Mouse (Mus musculus): Measurements from ENCODE around the gene Tnfrsf9. TPM values are rescaled to one million over a fixed set of nuclear protein-coding genes. Genes with fewer than 3 reads are reported as not detected.
"Not testable (repeated sequence)": the region's sequence is repeated elsewhere in the genome, so short reads cannot be mapped to it uniquely, and the experiment has no call there.

The Tnfrsf9 gene
- polyA plus RNA-seq, 1 experiment from 2014 or later, result 0.11 TPM

- no peak overlapping the region for H3K9ac ChIP-seq (ENCODE audit: low read length)
- DNase-seq (ENCODE audit: low spot score) (peak; percentile 10), ATAC-seq (no peak; the same call in 1 of the 2 replicates)
- H3K4me3 ChIP-seq (ENCODE audit: low read depth, low read length), result no peak overlapping the region
- H3K4me1 ChIP-seq (ENCODE audit: control insufficient read depth, insufficient read depth, low read length), result no peaks in the 10 kb centered on the region; the same call in 1 of the 2 replicates
- no peaks in the 10 kb centered on the region for H3K9me3 ChIP-seq (replicated peaks; ENCODE audit: control insufficient read depth, low read length)
- H3K27ac ChIP-seq (ENCODE audit: low read depth, low read length), result no peak overlapping the region
- 33% methylated on average over 10 of the region's 10 CpGs for WGBS
- peaks cover 13% of the 10 kb centered on the region for H3K36me3 ChIP-seq (ENCODE audit: control insufficient read depth, insufficient read depth, low read length)
- no peak overlapping the region for H3K4me2 ChIP-seq (ENCODE audit: low read length)
- no peaks in the 10 kb centered on the region for H3K27me3 ChIP-seq (replicated peaks; ENCODE audit: control insufficient read depth, insufficient read depth, low read length)
Measured at GRCm38 (mm10) chr4:150871392-150872138, 42.8 kb upstream of the Tnfrsf9 start.

GRCm38 (mm10) chr4:150872139-150872651 is 42.2 kb upstream of the Tnfrsf9 start:
- ATAC-seq, result peak; percentile 32; the same call in 1 of the 2 replicates
- Histone ChIP-seq H3K27me3 (replicated peaks; ENCODE audit: control insufficient read depth, insufficient read depth, low read length) (no peaks in the 10 kb centered on the region), H3K27ac (ENCODE audit: low read depth, low read length) (no peak overlapping the region), H3K4me3 (ENCODE audit: low read depth, low read length) (no peak overlapping the region), H3K4me1 (ENCODE audit: control insufficient read depth, insufficient read depth, low read length) (no peaks in the 10 kb centered on the region; the same call in 1 of the 2 replicates), H3K9ac (ENCODE audit: low read length) (no peak overlapping the region), H3K9me3 (replicated peaks; ENCODE audit: control insufficient read depth, low read length) (no peaks in the 10 kb centered on the region), H3K36me3 (ENCODE audit: control insufficient read depth, insufficient read depth, low read length) (peaks cover 6% of the 10 kb centered on the region; the same call in 1 of the 2 replicates), H3K4me2 (ENCODE audit: low read length) (no peak overlapping the region)
- 44% methylated on average over 9 of the region's 9 CpGs for WGBS
- DNase-seq (ENCODE audit: low spot score), result peak; percentile 23

- no peak overlapping the region for H3K9ac ChIP-seq (ENCODE audit: low read length)
- ATAC-seq (no peak), DNase-seq (ENCODE audit: low spot score) (no peak)
- H3K9me3 ChIP-seq (replicated peaks; ENCODE audit: control insufficient read depth, low read length), result no peaks in the 10 kb centered on the region
- H3K4me1 ChIP-seq (ENCODE audit: control insufficient read depth, insufficient read depth, low read length), result no peaks in the 10 kb centered on the region; the same call in 1 of the 2 replicates
- H3K27ac ChIP-seq (ENCODE audit: low read depth, low read length), result no peak overlapping the region
- no peak overlapping the region for H3K4me2 ChIP-seq (ENCODE audit: low read length)
- no peaks in the 10 kb centered on the region for H3K27me3 ChIP-seq (replicated peaks; ENCODE audit: control insufficient read depth, insufficient read depth, low read length)
- WGBS, result 90% methylated on average over 8 of the region's 8 CpGs
- no peak overlapping the region for H3K4me3 ChIP-seq (ENCODE audit: low read depth, low read length)
- H3K36me3 ChIP-seq (ENCODE audit: control insufficient read depth, insufficient read depth, low read length), result peaks cover 4% of the 10 kb centered on the region; the same call in 1 of the 2 replicates
Measured at GRCm38 (mm10) chr4:150872681-150873080, 41.7 kb upstream of the Tnfrsf9 start.

DNA sequence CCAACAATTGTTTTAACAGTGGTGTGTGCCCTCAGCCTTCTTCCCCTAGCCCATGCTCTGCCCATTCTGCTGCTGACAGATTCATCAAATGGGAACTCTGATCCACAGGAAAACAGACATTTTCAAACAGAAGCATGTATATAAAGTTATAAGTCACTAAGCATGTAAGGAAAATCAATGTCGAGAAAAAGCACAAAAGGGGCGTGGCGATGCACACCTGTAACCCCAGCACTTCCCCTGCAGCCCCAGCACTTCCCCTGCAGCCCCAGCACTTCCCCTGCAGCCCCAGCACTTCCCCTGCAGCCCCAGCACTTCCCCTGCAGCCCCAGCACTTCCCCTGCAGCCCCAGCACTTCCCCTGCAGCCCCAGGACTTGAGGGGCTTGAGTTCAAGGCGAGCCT is 39.9 kb upstream of the Tnfrsf9 start:
- H3K9ac ChIP-seq (ENCODE audit: low read length); H3K36me3 ChIP-seq (ENCODE audit: control insufficient read depth, insufficient read depth, low read length); H3K4me2 ChIP-seq (ENCODE audit: low read length); H3K27ac ChIP-seq (ENCODE audit: low read depth, low read length); H3K4me1 ChIP-seq (ENCODE audit: control insufficient read depth, insufficient read depth, low read length); H3K27me3 ChIP-seq (replicated peaks; ENCODE audit: control insufficient read depth, insufficient read depth, low read length); DNase-seq (ENCODE audit: low spot score); ATAC-seq; H3K4me3 ChIP-seq (ENCODE audit: low read depth, low read length): not testable (repeated sequence)
- peaks cover 11% of the 10 kb centered on the region for H3K9me3 ChIP-seq (replicated peaks; ENCODE audit: control insufficient read depth, low read length)
- WGBS, result 84% methylated on average over 4 of the region's 4 CpGs

DNA sequence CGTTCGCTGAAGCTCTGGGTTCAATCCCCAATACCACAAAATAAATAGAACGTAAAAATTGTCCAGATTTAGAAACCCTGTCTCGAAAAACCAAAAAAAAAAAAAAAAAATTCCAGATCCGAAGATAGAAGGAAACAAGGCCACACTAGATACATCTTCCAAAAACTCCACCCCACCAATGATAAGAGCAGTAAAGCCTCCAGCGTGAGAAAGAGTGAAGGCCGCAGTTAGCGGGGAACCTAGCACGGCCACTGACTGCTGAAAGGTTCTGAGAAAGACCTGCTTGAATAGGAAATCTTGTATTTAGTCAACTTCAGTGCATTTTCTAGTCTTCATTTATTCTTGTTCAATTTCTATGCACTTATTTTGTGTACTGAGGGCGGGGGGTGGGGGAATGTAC is 39.0 kb upstream of the Tnfrsf9 start:
- Histone ChIP-seq H3K9ac (ENCODE audit: low read length) (no peak overlapping the region), H3K27ac (ENCODE audit: low read depth, low read length) (no peak overlapping the region), H3K9me3 (replicated peaks; ENCODE audit: control insufficient read depth, low read length) (peaks cover 17% of the 10 kb centered on the region), H3K4me2 (ENCODE audit: low read length) (no peak overlapping the region), H3K36me3 (ENCODE audit: control insufficient read depth, insufficient read depth, low read length) (no peaks in the 10 kb centered on the region), H3K4me3 (ENCODE audit: low read depth, low read length) (no peak overlapping the region), H3K27me3 (replicated peaks; ENCODE audit: control insufficient read depth, insufficient read depth, low read length) (no peaks in the 10 kb centered on the region), H3K4me1 (ENCODE audit: control insufficient read depth, insufficient read depth, low read length) (no peaks in the 10 kb centered on the region; the same call in 1 of the 2 replicates)
- ATAC-seq (no peak), DNase-seq (ENCODE audit: low spot score) (no peak)
- WGBS, result 88% methylated on average over 10 of the region's 10 CpGs

- H3K9ac ChIP-seq (ENCODE audit: low read length), result no peak overlapping the region
- DNase-seq (ENCODE audit: low spot score) (no peak), ATAC-seq (no peak)
- WGBS, result 95% methylated on average over 22 of the region's 22 CpGs
- H3K4me3 ChIP-seq (ENCODE audit: low read depth, low read length), result no peak overlapping the region
- no peaks in the 10 kb centered on the region for H3K36me3 ChIP-seq (ENCODE audit: control insufficient read depth, insufficient read depth, low read length)
- H3K27ac ChIP-seq (ENCODE audit: low read depth, low read length), result no peak overlapping the region
- no peak overlapping the region for H3K4me2 ChIP-seq (ENCODE audit: low read length)
- no peaks in the 10 kb centered on the region for H3K4me1 ChIP-seq (ENCODE audit: control insufficient read depth, insufficient read depth, low read length)
- H3K27me3 ChIP-seq (replicated peaks; ENCODE audit: control insufficient read depth, insufficient read depth, low read length), result no peaks in the 10 kb centered on the region
- peaks cover 17% of the 10 kb centered on the region for H3K9me3 ChIP-seq (replicated peaks; ENCODE audit: control insufficient read depth, low read length)
Measured at GRCm38 (mm10) chr4:150879631-150880030, 34.7 kb upstream of the Tnfrsf9 start.

DNA sequence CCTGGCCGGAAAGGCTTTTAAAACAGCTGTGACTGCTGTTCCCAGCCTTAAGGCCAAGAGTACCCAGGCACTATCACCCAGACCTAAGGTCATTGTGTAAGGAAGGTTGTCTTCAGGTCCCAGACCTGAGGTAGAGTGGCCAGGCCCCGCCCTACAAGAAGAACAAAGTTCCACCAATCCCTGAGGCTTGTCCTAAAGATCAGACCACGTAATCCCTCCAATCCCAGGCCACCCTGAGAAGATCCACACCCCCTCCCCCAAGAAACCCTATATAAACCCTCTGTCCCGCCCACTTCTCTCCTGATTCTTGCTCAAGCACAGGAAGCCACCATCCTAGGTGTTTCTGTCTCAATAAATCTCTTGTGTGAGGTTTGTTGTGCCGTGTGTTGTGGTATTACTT is 34.0 kb upstream of the Tnfrsf9 start:
- Histone ChIP-seq H3K4me1 (ENCODE audit: control insufficient read depth, insufficient read depth, low read length) (no peaks in the 10 kb centered on the region), H3K36me3 (ENCODE audit: control insufficient read depth, insufficient read depth, low read length) (no peaks in the 10 kb centered on the region), H3K4me2 (ENCODE audit: low read length) (no peak overlapping the region), H3K9me3 (replicated peaks; ENCODE audit: control insufficient read depth, low read length) (peaks cover 17% of the 10 kb centered on the region), H3K4me3 (ENCODE audit: low read depth, low read length) (no peak overlapping the region), H3K27me3 (replicated peaks; ENCODE audit: control insufficient read depth, insufficient read depth, low read length) (no peaks in the 10 kb centered on the region), H3K27ac (ENCODE audit: low read depth, low read length) (no peak overlapping the region), H3K9ac (ENCODE audit: low read length) (no peak overlapping the region)
- WGBS, result 83% methylated on average over 5 of the region's 5 CpGs
- DNase-seq (ENCODE audit: low spot score), result no peak
- no peak for ATAC-seq

DNA sequence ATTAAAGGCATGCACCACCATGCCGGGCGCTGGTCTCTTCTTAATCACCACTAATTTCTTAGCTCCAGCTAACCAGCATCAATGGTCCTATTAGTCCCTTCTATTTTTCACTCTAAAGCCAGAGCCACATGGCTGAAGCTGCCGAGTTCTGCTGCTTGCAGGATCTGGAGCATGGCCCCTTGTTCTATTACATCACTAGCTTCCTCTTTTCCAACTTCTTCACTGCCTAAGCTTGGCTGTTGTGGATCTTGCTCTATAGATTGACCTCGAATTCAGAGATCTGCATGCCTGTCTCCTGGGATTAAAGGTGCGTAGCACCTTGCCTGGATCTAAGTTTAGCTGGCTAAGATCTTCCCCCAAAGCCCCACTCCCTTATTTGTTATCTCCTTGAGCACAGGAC is 31.7 kb upstream of the Tnfrsf9 start:
- no peaks in the 10 kb centered on the region for H3K36me3 ChIP-seq (ENCODE audit: control insufficient read depth, insufficient read depth, low read length)
- H3K27me3 ChIP-seq (replicated peaks; ENCODE audit: control insufficient read depth, insufficient read depth, low read length), result no peaks in the 10 kb centered on the region
- no peak overlapping the region for H3K27ac ChIP-seq (ENCODE audit: low read depth, low read length)
- ATAC-seq (no peak), DNase-seq (ENCODE audit: low spot score) (no peak)
- H3K9ac ChIP-seq (ENCODE audit: low read length), result no peak overlapping the region
- H3K4me1 ChIP-seq (ENCODE audit: control insufficient read depth, insufficient read depth, low read length), result no peaks in the 10 kb centered on the region
- H3K4me3 ChIP-seq (ENCODE audit: low read depth, low read length), result no peak overlapping the region
- H3K9me3 ChIP-seq (replicated peaks; ENCODE audit: control insufficient read depth, low read length), result peaks cover 17% of the 10 kb centered on the region
- H3K4me2 ChIP-seq (ENCODE audit: low read length), result no peak overlapping the region
- WGBS, result 88% methylated on average over 5 of the region's 5 CpGs

DNA sequence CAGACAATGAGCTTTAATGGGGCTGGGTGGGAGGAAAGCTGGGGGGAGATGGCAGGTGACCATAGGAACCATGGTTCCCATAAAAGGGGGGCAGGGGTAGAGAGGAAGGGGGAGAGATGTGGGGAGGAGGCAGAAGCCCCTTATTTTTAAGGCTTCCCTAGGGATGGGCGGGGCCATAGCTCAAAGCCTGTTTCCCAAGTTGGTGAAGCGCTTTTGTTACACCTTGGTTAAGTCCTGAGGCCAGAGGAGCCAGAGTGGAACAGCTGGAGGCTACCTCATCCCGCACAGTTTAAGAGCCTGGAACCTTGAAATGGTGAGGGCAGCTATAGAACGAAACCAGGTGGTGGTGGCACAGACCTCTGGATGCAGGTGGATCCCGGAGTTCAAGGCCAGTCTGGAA is 26.5 kb upstream of the Tnfrsf9 start:
- DNase-seq (ENCODE audit: low spot score) (no peak), ATAC-seq (no peak)
- no peaks in the 10 kb centered on the region for H3K36me3 ChIP-seq (ENCODE audit: control insufficient read depth, insufficient read depth, low read length)
- H3K27me3 ChIP-seq (replicated peaks; ENCODE audit: control insufficient read depth, insufficient read depth, low read length), result no peaks in the 10 kb centered on the region
- WGBS, result 81% methylated on average over 5 of the region's 5 CpGs
- H3K9me3 ChIP-seq (replicated peaks; ENCODE audit: control insufficient read depth, low read length), result no peaks in the 10 kb centered on the region
- H3K9ac ChIP-seq (ENCODE audit: low read length), result no peak overlapping the region
- no peak overlapping the region for H3K27ac ChIP-seq (ENCODE audit: low read depth, low read length)
- H3K4me3 ChIP-seq (ENCODE audit: low read depth, low read length), result no peak overlapping the region
- no peak overlapping the region for H3K4me2 ChIP-seq (ENCODE audit: low read length)
- no peaks in the 10 kb centered on the region for H3K4me1 ChIP-seq (ENCODE audit: control insufficient read depth, insufficient read depth, low read length)
